Mouse (Mus musculus) heart, embryonic 13.5 days (tissue): ENCODE results near the gene Atp8a2. TPM values are rescaled to one million over a fixed set of nuclear protein-coding genes. Genes with fewer than 3 reads are reported as not detected.
"Not testable (repeated sequence)": the region's sequence is repeated elsewhere in the genome, so short reads cannot be mapped to it uniquely, and the experiment has no call there.

Source experiments
- ATAC-seq: fragments of 200-750 bp; cut with Nextera tagmentation; 2 replicates; pipeline ENCODE4 v1.8.0; 2017; ENCODE audit warnings: moderate TSS enrichment; ENCODE audit not compliant: insufficient number of reproducible peaks, low FRiP score, low TSS enrichment; ENCODE audit errors: extremely low read depth
- H3K27ac ChIP-seq: fragments of 300-500 bp; sonication (generic); replicated peaks from 2 replicates; pipeline ENCODE4 v1.5.1; 2015; ENCODE audit warnings: moderate library complexity, mild to moderate bottlenecking, inconsistent platforms
- H3K27me3 ChIP-seq: fragments of 300-500 bp; sonication (generic); replicated peaks from 2 replicates; pipeline ENCODE4 v1.6.1; 2015; ENCODE audit warnings: mild to moderate bottlenecking, inconsistent platforms
- H3K36me3 ChIP-seq: fragments of 300-500 bp; sonication (generic); 2 replicates; pipeline ENCODE4 v1.6.1; 2015; ENCODE audit warnings: mild to moderate bottlenecking, inconsistent platforms
- H3K4me1 ChIP-seq: fragments of 300-500 bp; sonication (generic); 2 replicates; pipeline ENCODE4 v1.6.1; 2015; ENCODE audit warnings: inconsistent platforms
- H3K4me2 ChIP-seq: fragments of 300-500 bp; sonication (generic); 2 replicates; pipeline ENCODE4 v1.6.1; 2015; ENCODE audit warnings: inconsistent platforms, mild to moderate bottlenecking, moderate library complexity
- H3K4me3 ChIP-seq: fragments of 300-500 bp; sonication (generic); 2 replicates; pipeline ENCODE4 v1.5.1; 2015; ENCODE audit warnings: moderate library complexity, mild to moderate bottlenecking, inconsistent platforms
- H3K9ac ChIP-seq: fragments of 300-500 bp; sonication (generic); 2 replicates; pipeline ENCODE4 v1.6.1; 2015; ENCODE audit warnings: inconsistent platforms, mild to moderate bottlenecking, moderate library complexity
- H3K9me3 ChIP-seq: fragments of 300-500 bp; sonication (generic); 2 replicates; pipeline ENCODE4 v1.6.1; 2016; ENCODE audit warnings: inconsistent platforms
- WGBS: fragments of 180-500 bp; shearing (Covaris S2); methylation state at CpG from one replicate; pipeline ENCODE4 v1.1.7; 2015; ENCODE audit warnings: mixed read lengths; 5-methylcytosine and 5-hydroxymethylcytosine counted together
- polyA plus RNA-seq: library from polyadenylated mRNA; unstranded; fragments of >200 nt; fragmentation: Nextera tagmentation; extraction: Ambion mirVana; gene quantifications from 2 replicates; pipeline ENCODE4 v1.2.1, GENCODE M21; 2015

Gene Atp8a2
- polyA plus RNA-seq, 1 experiment from 2014 or later: 6.7 TPM

DNA sequence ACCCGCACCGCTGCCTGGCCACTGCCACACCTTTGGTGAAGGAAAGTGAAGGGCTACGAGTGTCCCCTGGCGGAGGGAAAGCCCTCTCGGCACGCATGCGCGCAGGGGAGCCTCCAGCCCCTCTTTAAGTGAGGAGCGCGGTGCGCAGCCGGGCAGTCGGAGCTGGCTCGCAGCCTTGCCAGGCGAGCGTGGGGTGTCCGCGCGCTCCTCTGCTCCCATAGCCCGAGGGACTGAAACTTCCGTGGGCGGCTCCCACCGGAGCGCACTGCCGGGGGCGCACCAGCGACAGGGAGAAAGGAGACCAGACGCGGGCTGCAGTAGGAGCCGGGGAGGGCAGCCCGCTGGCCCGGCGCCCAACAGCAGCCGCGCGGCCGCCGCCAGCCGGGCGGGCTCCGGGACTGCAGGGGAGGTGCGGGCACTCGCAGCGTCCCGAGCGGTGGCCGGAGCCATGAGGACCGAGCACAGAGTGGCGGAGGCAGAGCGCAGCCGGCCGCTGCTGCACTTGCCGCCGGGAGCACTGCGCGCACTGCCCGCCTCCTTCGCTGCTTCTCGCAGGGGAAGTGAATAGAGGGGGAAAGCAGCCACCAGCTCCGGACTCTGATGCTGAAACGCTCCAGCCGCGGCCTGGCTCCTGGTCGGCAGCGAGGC, 571.7 kb downstream of the Atp8a2 start, which contains the start of gene Shisa2:
TSS of gene Shisa2 (plus strand) at position 151 of the 648 bp plus-strand sequence.
- peak within 1 kb of the TSS; percentile 87 for H3K9ac ChIP-seq
- peaks cover 9% of the 10 kb centered on the region for H3K36me3 ChIP-seq
- H3K4me2 ChIP-seq: peak within 1 kb of the TSS; percentile 90
- under 1% methylated on average over 60 of the region's 65 CpGs for WGBS
- peak within 1 kb of the TSS; percentile 76 for H3K4me3 ChIP-seq
- peak; percentile 62 for ATAC-seq
- H3K27ac ChIP-seq: peak within 1 kb of the TSS; percentile 89
- H3K9me3 ChIP-seq: no peaks in the 10 kb centered on the region
- peaks cover 29% of the 10 kb centered on the region for H3K4me1 ChIP-seq
- peaks cover 17% of the 10 kb centered on the region for H3K27me3 ChIP-seq

DNA sequence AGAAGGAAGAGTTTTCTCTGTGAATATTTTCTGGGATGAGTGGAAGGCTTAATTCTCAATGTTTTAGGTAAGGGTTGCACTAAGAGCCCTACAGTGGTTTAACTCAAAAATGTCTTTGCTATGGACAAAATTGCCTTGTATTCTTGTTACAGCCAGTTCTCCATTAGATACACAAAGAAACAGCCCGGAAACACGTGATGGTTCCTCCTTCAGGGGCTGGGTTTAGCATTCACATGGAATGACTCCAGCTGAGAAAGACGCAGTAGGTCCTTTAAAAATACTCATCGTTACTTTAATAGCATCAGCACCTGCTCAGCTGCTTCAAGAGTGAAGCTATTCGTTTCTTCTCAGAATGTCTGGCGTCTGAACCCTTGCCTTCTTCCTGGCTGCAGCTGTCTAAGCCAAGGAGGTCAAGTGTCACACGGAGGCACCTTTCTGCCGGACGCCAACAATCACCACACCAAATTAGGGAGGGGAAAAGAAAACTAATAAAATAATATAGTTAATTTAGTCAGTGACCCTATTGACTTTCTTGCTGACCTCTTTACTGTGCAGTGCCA, 572.6 kb downstream of the Atp8a2 start:
- peak overlapping the region; percentile 87; the same call in 1 of the 2 replicates for H3K9ac ChIP-seq
- H3K27ac ChIP-seq: no peak overlapping the region
- no peak for ATAC-seq
- H3K9me3 ChIP-seq: no peaks in the 10 kb centered on the region
- peak overlapping the region; percentile 76 for H3K4me3 ChIP-seq
- peaks cover 17% of the 10 kb centered on the region for H3K27me3 ChIP-seq
- WGBS: 46% methylated on average over 9 of the region's 9 CpGs
- peaks cover under 1% of the 10 kb centered on the region; the same call in 1 of the 2 replicates for H3K36me3 ChIP-seq
- peak overlapping the region; percentile 90 for H3K4me2 ChIP-seq
- peaks cover 29% of the 10 kb centered on the region for H3K4me1 ChIP-seq

DNA sequence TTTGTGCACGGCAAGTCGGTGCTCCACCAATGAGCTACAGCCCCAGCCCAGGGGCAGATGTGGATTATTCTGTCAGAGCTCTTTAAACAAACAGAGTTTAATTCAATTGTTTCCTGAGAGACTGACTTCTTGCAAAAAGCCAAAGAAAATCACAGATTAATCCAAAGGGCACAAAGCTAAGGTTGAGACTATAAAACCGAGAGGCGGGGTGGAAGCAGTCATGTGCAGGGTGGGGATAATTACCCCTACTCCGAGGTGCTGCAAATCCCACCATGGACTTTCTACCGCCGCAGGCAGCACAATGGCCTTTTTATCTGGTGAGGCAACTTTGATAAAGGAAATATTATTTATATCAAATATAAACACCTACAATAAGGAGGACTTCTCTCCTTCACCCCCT, 580.2 kb downstream of the Atp8a2 start:
- ATAC-seq: no peak
- no peaks in the 10 kb centered on the region for H3K9me3 ChIP-seq
- H3K36me3 ChIP-seq: no peaks in the 10 kb centered on the region
- WGBS: 79% methylated on average over 7 of the region's 7 CpGs
- no peaks in the 10 kb centered on the region for H3K4me1 ChIP-seq
- no peak overlapping the region for H3K27ac ChIP-seq
- H3K4me3 ChIP-seq: no peak overlapping the region
- H3K27me3 ChIP-seq: 0 out of 2 replicates have a peak, but pooled peaks cover 3% of the 10 kb centered on the region
- H3K4me2 ChIP-seq: no peak overlapping the region
- H3K9ac ChIP-seq: no peak overlapping the region

DNA sequence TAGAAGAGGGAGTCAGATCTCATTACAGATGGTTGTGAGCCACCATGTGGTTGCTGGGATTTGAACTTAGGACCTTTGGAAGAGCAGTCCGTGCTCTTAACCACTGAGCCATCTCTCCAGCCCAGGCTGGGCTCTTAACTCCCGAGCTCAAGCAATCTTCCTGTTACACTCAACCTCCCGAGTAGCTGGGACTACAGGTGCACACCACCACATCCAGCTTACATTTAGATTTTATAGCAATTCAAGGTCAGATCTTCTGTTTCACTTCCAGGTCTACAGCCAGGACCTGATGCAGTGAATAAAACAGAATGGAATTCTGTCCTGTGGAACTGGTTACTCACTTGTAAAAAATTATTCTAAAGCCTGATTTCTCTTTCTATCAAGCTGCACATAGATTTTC, 582.8 kb downstream of the Atp8a2 start:
- not testable (repeated sequence) for H3K27ac ChIP-seq, H3K36me3 ChIP-seq, H3K4me2 ChIP-seq, ATAC-seq, H3K4me1 ChIP-seq, H3K27me3 ChIP-seq, H3K9me3 ChIP-seq, H3K9ac ChIP-seq, H3K4me3 ChIP-seq
- WGBS: 66% methylated on average over 3 of the region's 3 CpGs

DNA sequence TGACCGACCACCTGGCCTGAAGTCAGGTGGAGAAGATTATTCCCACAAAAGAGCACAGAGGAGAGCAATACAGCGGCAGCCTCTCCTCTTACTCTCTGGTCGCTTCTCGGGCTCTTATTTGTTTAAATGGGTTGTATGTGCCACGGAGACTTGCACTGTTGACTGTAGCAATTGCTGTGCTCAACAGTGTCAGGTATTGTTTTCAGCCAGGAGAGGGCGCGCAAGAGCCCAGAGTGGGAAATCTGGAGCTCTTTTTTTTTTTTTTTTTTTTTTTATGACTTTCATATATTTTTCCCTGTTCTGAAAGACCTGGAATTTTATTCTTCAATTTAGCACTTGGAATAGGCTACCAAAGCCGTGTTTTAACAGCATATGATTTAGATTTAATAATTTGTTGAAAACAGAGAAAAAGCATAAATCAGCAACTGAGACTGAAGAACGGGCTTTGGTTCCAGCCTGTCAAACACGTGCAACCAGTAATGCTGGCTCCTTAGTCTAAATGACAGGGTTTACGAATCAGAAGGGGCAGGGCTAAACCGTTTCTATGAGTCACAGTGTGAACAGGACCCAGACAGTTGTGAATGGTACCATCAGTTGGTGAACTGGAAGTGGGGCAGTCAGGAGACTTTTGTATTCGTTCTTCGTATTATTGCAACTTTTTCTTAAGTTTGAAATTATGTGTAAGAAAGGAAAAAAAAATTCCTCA, 583.9 kb downstream of the Atp8a2 start:
- no peak overlapping the region for H3K4me2 ChIP-seq
- no peak overlapping the region for H3K4me3 ChIP-seq
- H3K27me3 ChIP-seq: no peaks in the 10 kb centered on the region
- ATAC-seq: no peak
- no peaks in the 10 kb centered on the region for H3K4me1 ChIP-seq
- H3K27ac ChIP-seq: no peak overlapping the region
- no peak overlapping the region for H3K9ac ChIP-seq
- H3K36me3 ChIP-seq: no peaks in the 10 kb centered on the region
- no peaks in the 10 kb centered on the region for H3K9me3 ChIP-seq
- WGBS: 51% methylated on average over 14 of the region's 14 CpGs

DNA sequence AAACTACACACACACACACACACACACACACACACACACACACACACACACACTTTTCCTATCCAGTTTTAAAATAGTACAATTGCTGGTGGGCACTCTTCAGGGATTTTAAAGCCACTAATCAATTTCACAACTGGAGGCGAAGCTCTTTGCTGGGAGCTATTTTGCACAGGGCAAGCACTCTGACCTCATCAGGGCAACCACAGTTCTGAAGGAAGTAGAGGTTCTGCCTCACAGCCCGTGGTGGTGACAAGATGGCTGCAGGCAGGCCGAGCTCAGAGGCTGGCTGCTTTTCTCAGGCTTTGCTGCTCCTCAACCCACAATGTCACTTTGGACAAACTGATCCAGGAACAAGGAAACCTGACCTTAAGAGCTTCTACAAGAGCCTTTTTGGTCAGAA, 590.0 kb downstream of the Atp8a2 start:
- Histone ChIP-seq H3K9me3 (no peaks in the 10 kb centered on the region), H3K27me3 (peaks cover 18% of the 10 kb centered on the region), H3K27ac (no peak overlapping the region), H3K4me3 (no peak overlapping the region), H3K4me2 (no peak overlapping the region), H3K36me3 (no peaks in the 10 kb centered on the region), H3K4me1 (no peaks in the 10 kb centered on the region), H3K9ac (no peak overlapping the region)
- 41% methylated on average over 3 of the region's 3 CpGs for WGBS
- ATAC-seq: no peak

DNA sequence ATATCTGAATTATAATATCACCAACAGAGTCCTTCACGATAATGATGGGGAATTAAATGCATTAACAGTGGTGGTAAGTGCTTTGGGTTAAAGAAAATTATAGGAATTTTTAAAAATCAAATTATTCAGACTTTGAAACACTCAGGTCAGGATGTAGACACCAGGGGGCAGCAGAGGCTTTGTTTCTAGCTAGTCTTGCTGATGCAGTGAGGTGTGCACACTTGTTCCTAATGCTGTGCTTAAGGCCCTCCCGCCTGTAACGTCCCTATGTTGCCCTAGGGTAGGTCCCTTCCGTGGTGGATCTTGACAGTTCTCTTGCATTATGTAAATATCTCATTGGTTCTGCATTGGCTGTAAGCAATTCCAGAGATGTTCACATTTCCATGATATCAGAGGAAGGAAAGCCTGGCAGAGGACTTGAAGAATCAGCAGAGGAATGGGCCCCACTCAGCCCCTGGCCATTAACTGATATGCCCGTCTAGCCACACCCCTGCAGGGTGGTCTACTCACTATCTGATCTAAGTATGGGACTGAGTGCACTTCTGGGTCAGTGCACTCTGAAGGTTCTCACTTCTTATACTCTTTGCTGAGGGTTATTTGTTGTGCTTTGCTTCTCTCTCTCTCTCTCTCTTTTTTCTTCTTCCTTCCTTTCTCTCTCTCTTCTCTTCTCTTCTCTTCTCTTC, 591.2 kb downstream of the Atp8a2 start:
- Histone ChIP-seq H3K4me2 (no peak overlapping the region), H3K9ac (no peak overlapping the region), H3K27ac (no peak overlapping the region), H3K36me3 (no peaks in the 10 kb centered on the region), H3K9me3 (no peaks in the 10 kb centered on the region), H3K4me1 (no peaks in the 10 kb centered on the region), H3K4me3 (no peak overlapping the region), H3K27me3 (peaks cover 24% of the 10 kb centered on the region)
- ATAC-seq: no peak
- WGBS: 12% methylated on average over 5 of the region's 5 CpGs

DNA sequence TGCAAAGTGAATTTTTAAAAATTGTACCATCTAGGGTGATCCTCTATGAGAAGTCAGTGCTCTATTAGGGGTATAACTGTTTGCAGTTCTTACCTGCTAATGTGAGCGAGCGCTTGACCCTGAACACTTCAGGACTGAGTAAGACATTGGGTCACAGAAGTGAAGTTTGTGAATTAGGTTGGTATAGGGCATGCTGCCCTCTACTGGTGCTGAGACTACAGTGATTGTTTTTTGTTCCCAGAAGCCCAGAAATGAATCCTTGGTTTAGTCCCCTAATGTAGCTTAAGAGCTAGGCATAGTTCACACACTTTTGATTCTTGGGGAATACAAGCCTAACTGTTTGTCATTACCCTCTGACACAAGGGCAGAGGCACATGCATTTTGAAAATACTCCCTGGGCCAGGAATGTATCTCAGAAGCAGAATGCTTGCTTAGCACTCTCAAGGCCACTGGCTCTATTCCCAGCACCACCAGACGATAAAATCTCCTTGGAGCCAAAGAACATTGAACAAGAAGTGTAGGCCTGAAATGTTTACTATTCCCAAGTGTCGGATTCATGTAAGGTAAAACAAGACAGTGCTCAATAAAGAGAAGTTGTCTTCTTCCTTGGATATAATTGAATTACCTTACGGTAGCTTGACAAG, 592.9 kb downstream of the Atp8a2 start:
- H3K9ac ChIP-seq: no peak overlapping the region
- H3K9me3 ChIP-seq: no peaks in the 10 kb centered on the region
- H3K36me3 ChIP-seq: no peaks in the 10 kb centered on the region
- no peaks in the 10 kb centered on the region for H3K4me1 ChIP-seq
- no peak for ATAC-seq
- no peak overlapping the region for H3K27ac ChIP-seq
- H3K4me2 ChIP-seq: no peak overlapping the region
- H3K27me3 ChIP-seq: peaks cover 24% of the 10 kb centered on the region
- WGBS: 56% methylated on average over 5 of the region's 5 CpGs
- no peak overlapping the region for H3K4me3 ChIP-seq

DNA sequence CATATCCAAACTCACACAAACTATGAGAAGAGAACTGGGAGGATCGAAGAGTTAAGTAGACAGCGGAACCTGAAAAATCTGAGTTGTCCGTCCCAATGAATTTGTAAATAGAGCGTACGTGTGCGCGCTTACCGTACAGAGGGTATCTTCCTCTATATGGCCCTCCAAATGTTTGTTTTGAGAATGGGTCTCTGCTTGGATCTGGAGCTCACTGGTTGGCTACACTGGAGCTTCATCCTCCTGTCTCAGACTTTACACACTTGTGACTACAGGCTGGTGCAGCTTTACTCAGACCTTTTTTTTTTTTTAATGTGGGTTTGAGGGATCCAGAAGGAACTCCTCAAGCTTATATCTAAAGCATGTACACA, 598.7 kb downstream of the Atp8a2 start:
- no peak for ATAC-seq
- peak overlapping the region; percentile 76 for H3K27ac ChIP-seq
- WGBS: under 1% methylated on average over 8 of the region's 8 CpGs
- H3K4me1 ChIP-seq: peaks cover 15% of the 10 kb centered on the region
- peak overlapping the region; percentile 76 for H3K4me3 ChIP-seq
- H3K9me3 ChIP-seq: no peaks in the 10 kb centered on the region
- peak overlapping the region; percentile 88 for H3K9ac ChIP-seq
- H3K27me3 ChIP-seq: peaks cover 15% of the 10 kb centered on the region
- peaks cover 17% of the 10 kb centered on the region for H3K36me3 ChIP-seq
- peak overlapping the region; percentile 90 for H3K4me2 ChIP-seq

DNA sequence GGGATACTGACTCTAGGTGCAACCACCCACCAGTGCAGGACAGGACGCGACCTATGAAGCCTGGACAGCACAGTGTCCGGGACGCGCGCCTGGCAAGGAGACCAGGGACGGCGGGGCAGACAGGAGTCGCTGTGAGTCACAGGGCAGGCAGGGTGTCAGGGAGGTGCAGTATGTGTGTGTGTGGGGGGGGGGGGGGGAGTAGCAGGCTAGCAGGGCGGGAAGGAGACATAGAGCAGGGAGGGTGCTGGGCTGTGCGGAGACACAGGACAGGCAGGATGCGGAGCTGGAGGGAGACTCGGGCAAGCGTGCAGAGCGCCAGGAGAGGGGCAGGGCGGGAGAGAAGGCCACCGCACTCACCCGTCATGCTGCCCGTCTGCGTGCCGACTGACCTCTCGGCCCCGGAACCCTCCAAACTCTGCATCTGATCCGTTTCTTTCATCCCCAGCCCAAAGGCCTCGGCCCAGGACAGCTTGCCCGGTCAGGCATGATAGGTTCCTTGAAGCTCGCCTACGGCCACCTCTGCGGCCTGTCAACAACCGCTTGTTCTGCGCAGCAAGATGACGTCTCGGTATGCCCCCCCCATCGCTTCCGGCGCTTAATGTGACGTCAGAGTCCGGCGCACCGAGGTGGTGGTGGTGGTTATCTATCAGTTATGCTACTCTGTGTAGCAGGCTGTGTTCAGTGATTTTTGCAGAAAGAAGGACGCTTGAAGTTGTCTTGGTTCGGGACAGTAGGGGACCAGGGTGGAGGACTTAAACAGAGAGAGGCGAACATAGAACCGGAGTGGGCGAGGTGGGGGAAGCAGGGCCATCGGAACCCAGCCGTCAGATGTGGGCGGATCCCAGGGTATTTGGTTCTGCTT, 599.4 kb downstream of the Atp8a2 start, which contains the start of gene Cdadc1:
TSS of gene Cdadc1 (minus strand) at position 562 of the 862 bp plus-strand sequence.
- Histone ChIP-seq H3K9ac (peak within 1 kb of the TSS; percentile 88), H3K4me1 (peaks cover 15% of the 10 kb centered on the region), H3K27ac (peak within 1 kb of the TSS; percentile 76), H3K36me3 (peaks cover 23% of the 10 kb centered on the region), H3K27me3 (peaks cover 9% of the 10 kb centered on the region), H3K4me3 (peak within 1 kb of the TSS; percentile 76), H3K4me2 (peak within 1 kb of the TSS; percentile 90), H3K9me3 (no peaks in the 10 kb centered on the region)
- ATAC-seq: peak; percentile 85
- WGBS: under 1% methylated on average over 46 of the region's 48 CpGs
